Mouse (Mus musculus) adrenal gland, adult 2 months (tissue): ENCODE data around the gene Arhgap31. TPM values are rescaled to one million over a fixed set of nuclear protein-coding genes. Genes with fewer than 3 reads are reported as not detected.

Experiments
- DNase-seq: peaks from one replicate; pipeline ENCODE4 v3.0.0; 2021
- long read RNA-seq: library from polyadenylated mRNA; stranded (forward); transcript quantifications from one replicate; pipeline ENCODE4 v2.0.0, GENCODE M21; 2021
- polyA plus RNA-seq: library from polyadenylated mRNA; depleted of rRNA; stranded (reverse); fragments of >200 nt; gene quantifications from 2 replicates; pipeline ENCODE4 v1.2.3, GENCODE M21; 2012; rRNA removed
- total RNA-seq, 2 experiments: library from RNA; stranded (reverse); gene quantifications; 2 replicates each; pipeline ENCODE4 v1.2.3; 2021

Arhgap31 gene
- 10 to 100 TPM; 19.1 to 23.8 TPM for total RNA-seq
- 7.4 and 7.7 TPM in 2 replicates for polyA plus RNA-seq
- long read RNA-seq, full-length matches to known transcripts: 1 of 4 reads
- long read RNA-seq, partial matches to known transcripts: 1 of 4 reads
- long read RNA-seq, other reads (novel, unspliced or antisense): 2 of 4 reads

DNA sequence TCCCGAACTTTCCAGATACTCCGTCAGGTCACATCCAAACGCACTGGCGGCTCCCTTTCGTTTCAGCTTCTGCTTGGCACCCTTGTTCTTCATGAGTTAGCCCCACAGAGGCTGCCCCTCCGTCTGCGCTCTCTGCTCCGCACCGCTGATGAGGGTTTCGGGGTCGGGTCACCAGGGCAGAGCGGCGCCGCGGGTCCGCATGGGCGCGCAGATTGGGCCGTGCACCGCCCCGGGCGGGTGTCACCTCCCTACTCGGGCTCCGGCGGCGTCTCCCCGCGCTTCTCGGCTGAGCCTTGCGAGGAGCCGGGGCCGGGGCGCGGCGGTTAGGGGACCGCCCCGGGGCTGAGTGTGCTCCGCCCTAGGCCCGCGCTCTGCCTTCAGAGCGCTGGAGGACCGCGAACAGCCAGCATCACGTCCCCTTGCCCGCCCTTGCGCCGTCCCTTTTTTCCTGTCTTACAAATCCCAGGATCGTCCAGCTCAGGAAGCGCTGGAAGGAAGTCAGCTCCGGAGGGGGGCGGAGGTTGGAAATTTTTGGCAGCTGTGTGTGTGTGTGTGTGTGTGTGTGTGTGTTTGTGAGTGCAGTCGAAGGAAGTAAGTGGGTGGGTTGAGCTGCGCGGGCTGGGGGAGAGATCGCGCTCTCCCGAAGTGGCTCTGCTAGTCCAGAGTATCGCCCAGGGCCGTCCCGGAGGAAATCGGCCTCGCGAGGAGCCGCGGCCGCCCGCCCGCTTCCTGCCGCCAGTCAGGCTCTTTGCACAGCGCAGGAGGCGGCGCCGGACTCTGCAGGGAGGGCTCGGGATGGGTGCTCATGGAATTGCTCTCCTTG is at the start of gene Arhgap31:
TSS of gene Arhgap31 (minus strand) at position 694 of the 823 bp plus-strand sequence.
- peak; percentile 92 for DNase-seq

DNA sequence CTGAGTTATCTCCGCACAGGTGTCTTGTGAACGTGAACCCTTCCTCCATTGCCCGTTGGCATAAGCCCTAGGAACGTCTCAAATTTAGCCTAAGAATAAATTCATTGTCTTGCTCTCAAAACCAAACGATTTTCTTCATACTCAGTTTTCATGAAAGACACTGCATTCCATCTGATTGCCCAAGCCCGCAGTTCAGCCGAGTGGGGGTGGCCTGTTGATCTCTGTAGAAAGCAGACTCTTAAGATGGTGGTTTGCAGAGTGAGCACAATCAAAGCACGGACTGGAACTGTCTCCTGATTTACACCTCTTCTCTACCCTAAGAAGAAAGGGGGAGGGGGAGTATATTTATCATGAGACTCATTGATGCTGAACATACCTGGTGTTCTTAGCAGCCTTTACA is 49.3 kb upstream of the Arhgap31 start:
- no peak for DNase-seq

DNA sequence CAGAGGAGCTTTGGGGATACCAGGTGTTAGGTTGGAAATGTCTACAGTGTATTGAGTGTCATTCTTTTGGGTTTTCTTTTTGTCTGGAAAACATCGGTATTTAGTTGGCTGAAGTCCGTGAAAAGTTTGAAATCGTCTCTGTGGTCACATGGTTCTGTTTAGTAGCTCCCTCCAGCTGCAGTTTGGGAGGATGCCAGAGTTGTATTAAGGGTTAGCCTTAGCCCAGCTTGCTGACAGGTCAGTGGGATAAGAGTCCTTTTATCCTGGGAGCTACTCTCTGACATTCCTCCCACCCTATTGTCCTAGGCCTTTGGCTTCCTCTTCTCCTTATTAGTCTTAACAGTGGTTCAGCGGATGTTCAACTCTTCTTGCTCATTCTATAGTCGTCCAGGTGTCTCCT is 48.9 kb upstream of the Arhgap31 start:
- no peak for DNase-seq

GRCm38 (mm10) chr16:38760834-38761375 is 47.8 kb upstream of the Arhgap31 start:
- DNase-seq: no peak

GRCm38 (mm10) chr16:38760239-38760638 is 47.2 kb upstream of the Arhgap31 start:
- no peak for DNase-seq

- peak; percentile 39 for DNase-seq
Observed at GRCm38 (mm10) chr16:38758104-38758861, 45.2 kb upstream of the Arhgap31 start.

DNA sequence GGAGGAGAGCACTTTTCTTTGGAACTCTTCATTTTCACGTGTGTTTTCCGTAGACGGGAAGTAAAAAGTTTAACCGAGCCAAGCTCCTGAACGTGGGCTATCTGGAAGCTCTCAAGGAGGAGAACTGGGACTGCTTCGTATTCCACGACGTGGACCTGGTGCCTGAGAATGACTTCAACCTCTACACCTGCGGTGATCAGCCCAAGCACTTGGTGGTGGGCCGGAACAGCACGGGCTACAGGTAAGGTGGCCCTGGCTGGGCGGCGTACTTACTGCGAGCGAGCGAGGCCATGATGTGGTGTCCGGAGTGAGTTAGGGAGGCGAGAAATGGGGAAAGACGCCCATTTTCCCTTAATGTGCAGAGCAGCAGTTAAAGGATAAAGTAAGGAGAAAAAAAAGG is 44.6 kb upstream of the Arhgap31 start:
- no peak for DNase-seq

DNA sequence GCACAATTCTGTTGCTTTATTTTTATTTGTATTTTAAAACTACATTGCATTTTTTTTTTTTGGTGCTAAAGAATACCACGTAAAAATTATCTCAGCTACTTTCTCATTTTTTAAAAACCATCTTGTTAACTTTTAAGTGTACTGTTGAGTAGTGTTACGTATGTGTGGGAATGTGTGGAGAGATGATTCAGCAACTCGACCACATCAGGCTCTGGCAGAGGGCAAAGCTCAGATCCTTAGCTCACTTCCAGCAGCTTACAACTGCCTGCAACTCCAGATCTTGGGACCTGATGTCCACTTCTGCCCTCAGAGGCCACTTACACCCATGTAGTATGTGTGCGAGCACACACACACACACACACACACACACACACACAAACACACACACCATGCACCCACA is 43.5 kb upstream of the Arhgap31 start:
- DNase-seq: no peak

- DNase-seq: peak; percentile 37
Observed at GRCm38 (mm10) chr16:38756177-38756503, 43.1 kb upstream of the Arhgap31 start.

DNA sequence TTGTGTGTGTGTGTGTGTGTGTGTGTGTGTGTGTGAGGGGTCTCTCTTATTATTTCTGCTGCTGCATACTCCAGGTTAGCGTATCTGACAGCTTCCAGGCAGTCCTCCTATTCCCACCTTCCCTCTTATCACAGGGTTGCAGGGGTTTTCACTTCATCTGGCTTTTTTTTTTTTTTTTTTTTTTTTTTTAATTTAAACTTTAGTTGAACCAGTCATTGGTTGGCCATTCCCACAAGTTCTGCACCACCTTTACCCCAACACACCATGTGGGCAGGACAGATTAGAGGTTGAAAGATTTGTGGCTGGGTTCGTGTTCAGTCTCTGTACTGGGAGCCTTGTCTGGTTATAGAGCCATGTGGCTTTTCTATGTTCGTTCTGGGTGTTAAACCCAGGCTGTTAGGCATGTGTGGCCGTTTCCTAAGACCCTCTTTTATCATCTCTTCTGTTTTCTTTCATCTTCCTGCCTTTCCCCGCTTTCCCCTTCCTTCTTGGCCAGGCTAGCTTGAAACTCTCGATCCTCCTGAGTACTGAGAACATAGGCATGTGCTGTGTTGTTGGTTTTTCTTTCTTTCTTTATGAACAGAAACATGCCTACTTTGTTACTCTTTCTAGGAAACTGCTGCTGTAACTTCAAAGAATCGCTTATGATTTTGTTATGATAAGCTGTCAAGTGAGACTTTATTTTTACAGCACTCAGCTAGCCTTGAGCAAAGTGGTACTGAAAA is 42.5 kb upstream of the Arhgap31 start:
- no peak for DNase-seq

- no peak for DNase-seq
Observed at GRCm38 (mm10) chr16:38753631-38754030, 40.6 kb upstream of the Arhgap31 start.

- no peak for DNase-seq
Observed at GRCm38 (mm10) chr16:38750803-38751202, 37.7 kb upstream of the Arhgap31 start.

GRCm38 (mm10) chr16:38743941-38744673 is 31.0 kb upstream of the Arhgap31 start:
- no peak for DNase-seq

- DNase-seq: peak; percentile 53
Observed at GRCm38 (mm10) chr16:38742659-38743131, 29.6 kb upstream of the Arhgap31 start.

DNA sequence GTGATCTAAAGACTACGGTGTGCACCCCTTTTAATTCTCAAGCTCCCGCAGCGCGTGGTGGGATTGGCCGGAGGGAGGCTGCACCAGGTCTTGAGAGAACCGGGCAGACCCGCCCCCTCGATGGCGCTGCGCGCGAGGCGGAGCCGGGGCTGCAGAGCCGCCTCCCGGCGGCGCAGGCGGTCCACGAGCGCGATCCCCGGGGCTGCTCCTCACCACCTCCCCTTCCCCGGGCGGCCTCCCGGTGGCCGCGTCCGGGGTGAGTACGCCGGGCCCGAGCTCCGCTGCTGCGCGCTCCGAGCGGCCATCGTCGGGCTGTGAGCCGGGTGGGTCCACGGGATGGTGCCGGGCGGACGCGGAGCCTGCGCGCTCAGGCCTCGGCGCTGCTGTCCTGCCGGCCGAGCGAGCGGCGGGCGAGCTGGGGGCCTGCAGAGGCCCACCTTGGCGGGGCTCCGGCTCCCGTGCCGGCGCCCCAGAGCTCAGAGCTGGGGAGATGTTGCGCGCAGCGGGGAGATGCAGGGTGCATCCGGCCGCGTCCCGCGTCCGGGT is 29.1 kb upstream of the Arhgap31 start, which contains the start of gene B4galt4:
TSS of gene B4galt4 (plus strand) at position 152 of the 546 bp plus-strand sequence.
- peak; percentile 91 for DNase-seq

GRCm38 (mm10) chr16:38741204-38741903 is 28.3 kb upstream of the Arhgap31 start:
- DNase-seq: no peak

- no peak for DNase-seq
Observed at GRCm38 (mm10) chr16:38730921-38731320, 17.8 kb upstream of the Arhgap31 start.

DNA sequence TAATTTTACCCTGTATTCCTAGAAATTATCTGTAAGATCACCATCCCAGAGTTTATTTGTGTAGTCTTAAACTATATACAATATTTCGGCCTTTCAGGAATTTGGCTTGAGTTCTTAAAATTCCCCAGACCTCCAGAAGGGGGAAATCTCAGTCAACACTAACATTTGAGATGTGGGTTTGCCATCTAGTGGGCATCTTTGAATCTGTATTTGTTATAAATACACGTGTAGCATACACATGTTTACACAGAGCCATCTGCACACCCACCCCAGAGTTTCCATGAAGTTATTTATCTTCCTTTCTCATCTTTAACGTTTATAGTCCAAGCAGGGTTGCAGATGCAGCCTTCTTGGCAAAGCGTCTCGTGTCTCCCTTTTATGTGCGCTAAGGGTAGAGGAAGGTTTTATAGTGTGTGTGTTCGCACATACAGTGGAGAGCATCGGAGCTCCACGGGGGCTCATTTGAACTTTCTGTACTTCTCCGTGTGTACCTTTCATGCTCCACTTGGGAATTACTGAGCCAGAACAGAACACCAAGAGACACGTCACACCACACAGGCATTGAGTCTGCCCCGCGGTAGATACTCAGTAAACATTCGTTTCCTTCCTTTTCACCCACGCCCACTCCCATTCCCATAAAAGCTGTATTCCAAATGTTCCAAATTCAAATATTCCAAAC is 16.7 kb upstream of the Arhgap31 start:
- DNase-seq: no peak

GRCm38 (mm10) chr16:38729139-38729538 is 16.1 kb upstream of the Arhgap31 start:
- DNase-seq: no peak
